Mouse (Mus musculus): ENCODE measurements around the gene Klf9. TPM values are rescaled to one million over a fixed set of nuclear protein-coding genes. Genes with fewer than 3 reads are reported as not detected.

The Klf9 gene
- polyA plus RNA-seq, 1 experiment from 2014 or later, result 15.3 TPM

- Histone ChIP-seq H3K4me3 (ENCODE audit: low read depth, low read length) (no peak overlapping the region), H3K4me1 (replicated peaks; ENCODE audit: control insufficient read depth, insufficient read depth, low read length) (0 out of 2 replicates have a peak, but pooled peaks cover 7% of the 10 kb centered on the region), H3K27me3 (replicated peaks; ENCODE audit: control insufficient read depth, insufficient read depth, low read length) (no peaks in the 10 kb centered on the region), H3K27ac (ENCODE audit: low read depth, low read length) (peak overlapping the region; percentile 97), H3K9me3 (ENCODE audit: control insufficient read depth) (no peaks in the 10 kb centered on the region), H3K36me3 (ENCODE audit: control insufficient read depth, insufficient read depth) (no peaks in the 10 kb centered on the region), H3K9ac (ENCODE audit: low read depth, low read length) (peak overlapping the region; percentile 57), H3K4me2 (replicated peaks; ENCODE audit: low read depth) (peak overlapping the region; percentile 79)
- ATAC-seq, result no peak; the same call in 1 of the 2 replicates
- 26% methylated on average over 9 of the region's 9 CpGs for WGBS
- TF ChIP-seq CTCF (IDR thresholded peaks at IDR 0.05; ENCODE audit: low read depth), result no peak
Measured at GRCm38 (mm10) chr19:23133427-23134094, 7.5 kb upstream of the Klf9 start.

- peak; percentile 67 for TF ChIP-seq CTCF (IDR thresholded peaks at IDR 0.05; ENCODE audit: low read depth)
- H3K4me1 ChIP-seq (replicated peaks; ENCODE audit: control insufficient read depth, insufficient read depth, low read length), result 0 out of 2 replicates have a peak, but pooled peaks cover 7% of the 10 kb centered on the region
- H3K27me3 ChIP-seq (replicated peaks; ENCODE audit: control insufficient read depth, insufficient read depth, low read length), result no peaks in the 10 kb centered on the region
- WGBS, result 2% methylated on average over 14 of the region's 14 CpGs
- H3K4me3 ChIP-seq (ENCODE audit: low read depth, low read length), result peak overlapping the region; percentile 32
- peak overlapping the region; percentile 97 for H3K27ac ChIP-seq (ENCODE audit: low read depth, low read length)
- H3K9ac ChIP-seq (ENCODE audit: low read depth, low read length), result peak overlapping the region; percentile 57
- no peaks in the 10 kb centered on the region for H3K9me3 ChIP-seq (ENCODE audit: control insufficient read depth)
- H3K36me3 ChIP-seq (ENCODE audit: control insufficient read depth, insufficient read depth), result no peaks in the 10 kb centered on the region
- H3K4me2 ChIP-seq (replicated peaks; ENCODE audit: low read depth), result peak overlapping the region; percentile 79
- ATAC-seq, result peak; percentile 44
Measured at GRCm38 (mm10) chr19:23134095-23134440, 7.0 kb upstream of the Klf9 start.

GRCm38 (mm10) chr19:23134441-23135301 is 6.4 kb upstream of the Klf9 start:
- Histone ChIP-seq H3K27ac (ENCODE audit: low read depth, low read length) (peak overlapping the region; percentile 97), H3K36me3 (ENCODE audit: control insufficient read depth, insufficient read depth) (no peaks in the 10 kb centered on the region), H3K9ac (ENCODE audit: low read depth, low read length) (peak overlapping the region; percentile 57), H3K4me2 (replicated peaks; ENCODE audit: low read depth) (peak overlapping the region; percentile 79), H3K4me3 (ENCODE audit: low read depth, low read length) (peak overlapping the region; percentile 32), H3K27me3 (replicated peaks; ENCODE audit: control insufficient read depth, insufficient read depth, low read length) (no peaks in the 10 kb centered on the region), H3K9me3 (ENCODE audit: control insufficient read depth) (no peaks in the 10 kb centered on the region), H3K4me1 (replicated peaks; ENCODE audit: control insufficient read depth, insufficient read depth, low read length) (0 out of 2 replicates have a peak, but pooled peaks cover 7% of the 10 kb centered on the region)
- ATAC-seq, result peak; percentile 46
- WGBS, result under 1% methylated on average over 47 of the region's 47 CpGs
- TF ChIP-seq CTCF (IDR thresholded peaks at IDR 0.05; ENCODE audit: low read depth), result no peak

GRCm38 (mm10) chr19:23135349-23136201 is 5.5 kb upstream of the Klf9 start:
- Histone ChIP-seq H3K27me3 (replicated peaks; ENCODE audit: control insufficient read depth, insufficient read depth, low read length) (no peaks in the 10 kb centered on the region), H3K9ac (ENCODE audit: low read depth, low read length) (peak overlapping the region; percentile 57), H3K36me3 (ENCODE audit: control insufficient read depth, insufficient read depth) (no peaks in the 10 kb centered on the region), H3K4me3 (ENCODE audit: low read depth, low read length) (peak overlapping the region; percentile 32), H3K4me1 (replicated peaks; ENCODE audit: control insufficient read depth, insufficient read depth, low read length) (0 out of 2 replicates have a peak, but pooled peaks cover 7% of the 10 kb centered on the region), H3K27ac (ENCODE audit: low read depth, low read length) (peak overlapping the region; percentile 97), H3K9me3 (ENCODE audit: control insufficient read depth) (no peaks in the 10 kb centered on the region), H3K4me2 (replicated peaks; ENCODE audit: low read depth) (peak overlapping the region; percentile 79)
- peak; percentile 58 for ATAC-seq
- TF ChIP-seq CTCF (IDR thresholded peaks at IDR 0.05; ENCODE audit: low read depth), result peak; percentile 15; the same call in 1 of the 2 replicates
- WGBS, result under 1% methylated on average over 55 of the region's 55 CpGs

GRCm38 (mm10) chr19:23136202-23136850 is 4.7 kb upstream of the Klf9 start:
- Histone ChIP-seq H3K4me2 (replicated peaks; ENCODE audit: low read depth) (peak overlapping the region; percentile 79), H3K36me3 (ENCODE audit: control insufficient read depth, insufficient read depth) (no peaks in the 10 kb centered on the region), H3K4me1 (replicated peaks; ENCODE audit: control insufficient read depth, insufficient read depth, low read length) (0 out of 2 replicates have a peak, but pooled peaks cover 7% of the 10 kb centered on the region), H3K4me3 (ENCODE audit: low read depth, low read length) (0 out of 2 replicates have a peak overlapping the region, but pooled peaks have one; percentile 32), H3K27me3 (replicated peaks; ENCODE audit: control insufficient read depth, insufficient read depth, low read length) (no peaks in the 10 kb centered on the region), H3K9ac (ENCODE audit: low read depth, low read length) (peak overlapping the region; percentile 57), H3K9me3 (ENCODE audit: control insufficient read depth) (no peaks in the 10 kb centered on the region), H3K27ac (ENCODE audit: low read depth, low read length) (peak overlapping the region; percentile 97)
- WGBS, result 6% methylated on average over 27 of the region's 27 CpGs
- no peak for TF ChIP-seq CTCF (IDR thresholded peaks at IDR 0.05; ENCODE audit: low read depth)
- peak; percentile 15 for ATAC-seq

Data from intestine, postnatal 0 days (tissue).